Mouse (Mus musculus) midbrain, embryonic 16.5 days (tissue): ENCODE results near the gene Psmg4. TPM values are rescaled to one million over a fixed set of nuclear protein-coding genes. Genes with fewer than 3 reads are reported as not detected.

Experiments used
- ATAC-seq: fragments of 200-750 bp; cut with Nextera tagmentation; 2 replicates; pipeline ENCODE4 v1.8.0; 2017; ENCODE audit warnings: moderate TSS enrichment
- H3K27ac ChIP-seq: fragments of 300-500 bp; sonication (generic); 2 replicates; pipeline ENCODE4 v1.5.1; 2014; ENCODE audit warnings: mild to moderate bottlenecking, low read length, mixed read lengths
- H3K27me3 ChIP-seq: fragments of 300-500 bp; sonication (generic); 2 replicates; pipeline ENCODE4 v1.6.1; 2014; ENCODE audit warnings: low read depth, low read length, mixed read lengths; ENCODE audit not compliant: control insufficient read depth, insufficient read depth
- H3K36me3 ChIP-seq: fragments of 300-500 bp; sonication (generic); 2 replicates; pipeline ENCODE4 v1.6.1; 2014; ENCODE audit warnings: mild to moderate bottlenecking, low read length, moderate library complexity, mixed read lengths; ENCODE audit not compliant: control insufficient read depth, insufficient read depth
- H3K4me1 ChIP-seq: fragments of 300-500 bp; sonication (generic); 2 replicates; pipeline ENCODE4 v1.6.1; 2014; ENCODE audit warnings: mild to moderate bottlenecking, low read length, mixed read lengths; ENCODE audit not compliant: control insufficient read depth, insufficient read depth
- H3K4me2 ChIP-seq: fragments of 300-500 bp; sonication (generic); 2 replicates; pipeline ENCODE4 v1.6.1; 2014; ENCODE audit warnings: mild to moderate bottlenecking, low read length, mixed read lengths
- H3K4me3 ChIP-seq: fragments of 300-500 bp; sonication (generic); 2 replicates; pipeline ENCODE4 v1.5.1; 2014; ENCODE audit warnings: low read depth, mild to moderate bottlenecking, low read length, moderate library complexity, mixed read lengths
- H3K9ac ChIP-seq: fragments of 300-500 bp; sonication (generic); 2 replicates; pipeline ENCODE4 v1.6.1; 2014; ENCODE audit warnings: low read depth, low read length, mixed read lengths
- H3K9me3 ChIP-seq: fragments of 300-500 bp; sonication (generic); replicated peaks from 2 replicates; pipeline ENCODE4 v1.6.1; 2014; ENCODE audit warnings: mild to moderate bottlenecking, low read length, mixed read lengths; ENCODE audit not compliant: control insufficient read depth, poor library complexity, severe bottlenecking
- WGBS: fragments of 180-500 bp; shearing (Covaris S2); extraction: QIAGEN DNeasy Blood & Tissue Kit; methylation state at CpG from one replicate; pipeline ENCODE4 v1.1.7; 2014; 5-methylcytosine and 5-hydroxymethylcytosine counted together
- polyA plus RNA-seq: library from polyadenylated mRNA; unstranded; fragments of >200 nt; fragmentation: Nextera tagmentation; extraction: Ambion mirVana; gene quantifications from 2 replicates; pipeline ENCODE4 v1.2.1, GENCODE M21; 2015

Psmg4 gene
- polyA plus RNA-seq, 1 experiment from 2014 or later: 71.6 TPM

DNA sequence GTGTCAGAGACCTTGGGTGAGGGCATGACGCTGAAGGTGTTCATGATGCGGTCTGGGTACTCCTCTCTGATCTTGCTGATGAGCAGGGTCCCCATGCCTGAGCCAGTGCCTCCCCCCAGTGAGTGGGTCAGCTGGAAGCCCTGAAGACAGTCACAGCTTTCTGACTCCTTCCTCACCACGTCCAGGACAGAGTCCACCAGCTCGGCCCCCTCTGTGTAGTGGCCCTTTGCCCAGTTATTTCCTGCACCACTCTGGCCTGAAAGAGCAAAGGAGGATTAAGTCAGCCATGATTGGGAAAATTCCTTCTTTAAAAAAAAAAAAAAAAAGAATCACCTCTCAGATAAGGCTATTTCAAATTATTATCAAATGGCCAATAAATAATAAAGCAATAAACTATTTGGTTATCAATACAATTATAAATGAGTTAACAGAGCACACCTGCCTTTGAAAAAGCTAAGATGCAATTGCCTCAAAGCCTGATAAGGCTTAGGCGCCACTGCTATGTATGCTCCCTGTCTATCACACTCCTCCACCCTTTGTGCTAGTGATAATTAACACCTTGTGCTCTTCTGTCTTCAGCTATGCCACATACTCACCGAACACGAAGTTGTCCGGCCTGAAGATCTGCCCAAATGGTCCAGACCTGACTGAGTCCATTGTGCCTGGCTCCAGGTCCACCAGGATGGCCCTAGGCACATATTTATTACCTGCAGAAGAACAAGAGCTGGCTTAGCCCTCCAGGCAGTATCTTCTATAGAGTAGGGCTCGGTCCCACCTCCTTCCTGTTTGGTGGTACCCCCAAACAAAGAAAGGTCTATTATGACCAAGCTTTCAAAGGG lies 34.3 kb upstream of the Psmg4 start:
- peak overlapping the region; percentile 76 for H3K4me2 ChIP-seq
- H3K36me3 ChIP-seq: peaks cover 2% of the 10 kb centered on the region
- H3K9ac ChIP-seq: peak overlapping the region; percentile 100
- ATAC-seq: no peak
- peaks cover 27% of the 10 kb centered on the region for H3K4me1 ChIP-seq
- WGBS: 8% methylated on average over 8 of the region's 9 CpGs
- H3K27ac ChIP-seq: peak overlapping the region; percentile 100
- no peaks in the 10 kb centered on the region for H3K9me3 ChIP-seq
- peak overlapping the region; percentile 89 for H3K4me3 ChIP-seq
- no peaks in the 10 kb centered on the region for H3K27me3 ChIP-seq

DNA sequence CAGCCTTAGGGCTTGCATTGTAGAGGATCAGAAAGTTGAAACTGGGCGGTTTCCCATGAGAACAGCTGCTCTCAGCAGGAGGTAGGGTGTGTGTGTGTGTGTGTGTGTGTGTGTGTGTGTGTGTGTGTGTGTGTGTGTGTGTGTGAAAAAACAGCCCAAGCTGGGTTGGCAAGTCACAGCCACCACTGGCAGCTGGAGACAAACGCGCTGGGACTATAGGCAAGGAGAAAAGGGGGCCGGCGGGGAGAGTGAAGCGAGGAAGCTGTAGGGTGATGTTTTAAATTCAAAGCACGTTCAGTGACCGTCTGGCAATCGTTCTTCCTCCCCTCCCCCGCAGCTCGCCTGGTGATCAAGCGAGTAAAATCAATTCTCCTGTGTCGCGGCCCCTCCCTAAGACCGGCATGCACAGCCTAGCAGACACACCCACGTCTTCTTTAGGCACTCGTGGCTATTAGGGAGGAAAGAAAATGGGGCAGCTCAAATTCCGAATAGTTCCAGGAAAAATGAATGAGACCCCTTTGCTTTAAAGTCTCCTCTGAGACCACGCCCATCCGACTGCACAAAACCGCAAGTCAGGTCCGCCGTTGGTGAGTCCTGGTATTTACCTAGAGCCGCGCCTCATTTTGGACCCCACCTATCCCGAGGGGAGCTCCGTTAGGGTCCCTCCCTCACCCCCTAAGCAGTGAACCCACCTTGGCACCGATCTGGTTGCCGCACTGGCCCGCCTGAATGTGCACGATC lies 33.1 kb upstream of the Psmg4 start:
- peaks cover 21% of the 10 kb centered on the region for H3K4me1 ChIP-seq
- peak overlapping the region; percentile 100 for H3K9ac ChIP-seq
- peak overlapping the region; percentile 76 for H3K4me2 ChIP-seq
- no peaks in the 10 kb centered on the region; the same call in 1 of the 2 replicates for H3K36me3 ChIP-seq
- no peaks in the 10 kb centered on the region for H3K9me3 ChIP-seq
- under 1% methylated on average over 31 of the region's 31 CpGs for whole genome bisulfite sequencing
- 0 out of 2 replicates have a peak, but pooled peaks have one; percentile 9 for ATAC-seq
- H3K27ac ChIP-seq: peak overlapping the region; percentile 100
- H3K27me3 ChIP-seq: no peaks in the 10 kb centered on the region
- peak overlapping the region; percentile 89 for H3K4me3 ChIP-seq

DNA sequence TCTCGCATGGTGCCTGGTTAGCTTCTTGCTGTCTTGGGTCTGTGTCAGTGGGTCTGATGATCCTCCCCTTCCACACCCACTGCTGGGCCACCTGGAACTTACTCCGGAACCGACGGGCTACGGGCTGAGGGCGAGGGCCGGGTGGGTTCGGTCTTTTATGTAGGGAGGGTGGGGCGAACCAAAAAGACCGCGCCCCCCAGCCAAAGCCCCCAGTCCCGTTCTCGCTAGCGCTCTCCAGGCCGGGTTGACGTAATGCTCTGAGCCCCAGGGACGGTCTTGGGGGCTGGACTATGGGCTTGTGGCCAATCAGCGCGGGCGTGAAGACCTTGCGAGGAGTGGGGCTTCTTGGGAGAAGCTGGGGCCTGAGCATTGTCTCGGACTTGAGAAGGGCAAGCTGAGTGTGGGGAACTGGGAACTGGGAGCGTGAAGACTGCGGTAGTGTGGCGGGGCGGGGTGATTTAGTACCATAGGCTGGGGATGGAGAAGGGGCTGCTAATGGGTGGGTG lies 32.5 kb upstream of the Psmg4 start, which contains the start of gene Tubb2b:
Tubb2b (minus strand) TSS at position 241 of the 506 bp plus-strand sequence.
- Histone ChIP-seq H3K27ac (peak within 1 kb of the TSS; percentile 100), H3K4me3 (peak within 1 kb of the TSS; percentile 89), H3K27me3 (no peaks in the 10 kb centered on the region), H3K36me3 (no peaks in the 10 kb centered on the region; the same call in 1 of the 2 replicates), H3K4me1 (peaks cover 19% of the 10 kb centered on the region), H3K9ac (peak within 1 kb of the TSS; percentile 100), H3K9me3 (no peaks in the 10 kb centered on the region), H3K4me2 (peak within 1 kb of the TSS; percentile 76)
- WGBS: under 1% methylated on average over 26 of the region's 26 CpGs
- peak; percentile 95 for ATAC-seq

DNA sequence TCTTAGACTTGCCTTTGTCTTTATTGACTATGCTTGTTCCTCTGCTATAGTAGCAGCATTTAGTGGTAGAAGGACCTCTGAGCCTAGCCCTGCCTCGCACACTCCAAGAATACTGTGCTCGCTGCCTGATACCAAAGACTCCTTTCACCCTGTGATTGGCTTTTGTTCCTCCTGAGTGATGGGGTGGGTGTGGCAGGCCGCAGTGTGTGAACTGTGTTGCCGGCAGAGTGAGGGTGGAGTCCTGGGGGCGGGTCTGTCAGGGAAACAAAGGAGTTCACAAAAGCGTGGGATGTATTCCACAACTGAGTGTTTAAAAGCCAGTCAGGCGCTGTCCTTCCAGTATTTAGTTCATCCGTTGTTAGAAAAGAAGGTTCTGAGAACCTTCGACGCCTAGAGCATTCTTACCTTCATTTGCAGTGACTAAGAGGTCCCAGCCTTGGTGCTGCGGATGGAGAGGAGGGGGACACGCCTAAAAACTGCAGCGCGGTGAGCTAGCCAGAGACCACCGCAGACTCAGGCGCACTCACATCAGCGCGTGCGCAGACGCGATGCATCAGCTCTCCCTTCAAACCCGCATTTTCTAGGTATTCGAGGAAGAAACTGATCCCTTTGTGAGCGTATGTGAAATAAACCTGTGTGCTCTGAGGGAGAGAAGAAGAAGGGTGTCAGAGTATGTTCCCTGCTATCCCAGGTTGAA lies 31.6 kb upstream of the Psmg4 start:
- Histone ChIP-seq H3K36me3 (no peaks in the 10 kb centered on the region; the same call in 1 of the 2 replicates), H3K4me3 (peak overlapping the region; percentile 89), H3K4me1 (peaks cover 19% of the 10 kb centered on the region), H3K27ac (peak overlapping the region; percentile 100), H3K27me3 (no peaks in the 10 kb centered on the region), H3K9me3 (no peaks in the 10 kb centered on the region), H3K9ac (peak overlapping the region; percentile 100), H3K4me2 (peak overlapping the region; percentile 76)
- under 1% methylated on average over 24 of the region's 24 CpGs for WGBS
- ATAC-seq: peak; percentile 78

- H3K36me3 ChIP-seq: no peaks in the 10 kb centered on the region; the same call in 1 of the 2 replicates
- WGBS: 0% methylated on average over 10 of the region's 10 CpGs
- peak; percentile 16 for ATAC-seq
These were observed 31.1 kb upstream of the Psmg4 start for GRCm38 (mm10) chr13:34131708-34132060.

GRCm38 (mm10) chr13:34132299-34132698 lies 30.5 kb upstream of the Psmg4 start:
- Histone ChIP-seq H3K4me1 (peaks cover 28% of the 10 kb centered on the region), H3K9ac (peak overlapping the region; percentile 100), H3K9me3 (no peaks in the 10 kb centered on the region), H3K27me3 (no peaks in the 10 kb centered on the region), H3K27ac (peak overlapping the region; percentile 100), H3K4me2 (peak overlapping the region; percentile 76), H3K4me3 (peak overlapping the region; percentile 89), H3K36me3 (no peaks in the 10 kb centered on the region)
- WGBS: 2% methylated on average over 15 of the region's 15 CpGs
- no peak for ATAC-seq

More at GRCm38 (mm10) chr13:34131708-34132060, 31.1 kb upstream of the Psmg4 start:
- Histone ChIP-seq H3K9ac (peak overlapping the region; percentile 100), H3K4me2 (peak overlapping the region; percentile 76), H3K4me1 (peaks cover 23% of the 10 kb centered on the region), H3K4me3 (peak overlapping the region; percentile 89), H3K27ac (peak overlapping the region; percentile 100), H3K27me3 (no peaks in the 10 kb centered on the region), H3K9me3 (no peaks in the 10 kb centered on the region)

DNA sequence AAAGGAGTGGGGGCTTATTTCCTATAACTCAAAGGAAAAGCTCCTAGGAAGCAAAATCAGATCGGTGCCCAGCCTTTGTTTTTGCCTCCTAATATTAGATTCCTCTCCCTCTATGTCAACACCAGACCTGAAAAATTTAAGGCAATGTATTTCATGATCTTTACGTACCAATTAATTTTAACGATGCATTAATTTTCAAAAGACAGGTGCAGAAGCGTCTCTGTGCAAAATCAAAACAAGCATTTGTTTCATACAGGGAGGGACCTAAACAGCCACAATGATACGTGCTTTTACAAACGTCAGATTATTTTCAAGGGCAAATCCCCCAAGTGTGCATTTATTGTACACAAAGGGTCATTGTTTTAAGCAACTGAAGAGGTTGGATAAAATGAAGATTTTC lies 29.9 kb upstream of the Psmg4 start:
- Histone ChIP-seq H3K27ac (peak overlapping the region; percentile 100), H3K36me3 (no peaks in the 10 kb centered on the region), H3K9ac (peak overlapping the region; percentile 100), H3K4me3 (peak overlapping the region; percentile 89), H3K4me1 (peaks cover 28% of the 10 kb centered on the region), H3K27me3 (no peaks in the 10 kb centered on the region), H3K9me3 (no peaks in the 10 kb centered on the region), H3K4me2 (peak overlapping the region; percentile 76)
- 5% methylated on average over 6 of the region's 6 CpGs for WGBS
- ATAC-seq: no peak

GRCm38 (mm10) chr13:34133326-34134071 lies 29.3 kb upstream of the Psmg4 start:
- Histone ChIP-seq H3K27ac (peak overlapping the region; percentile 100), H3K4me3 (peak overlapping the region; percentile 89), H3K9ac (peak overlapping the region; percentile 100), H3K9me3 (no peaks in the 10 kb centered on the region), H3K36me3 (no peaks in the 10 kb centered on the region), H3K4me1 (peaks cover 28% of the 10 kb centered on the region), H3K27me3 (no peaks in the 10 kb centered on the region), H3K4me2 (peak overlapping the region; percentile 76)
- ATAC-seq: no peak
- under 1% methylated on average over 15 of the region's 15 CpGs for WGBS
